Mouse (Mus musculus) induced T-regulatory cell, adult 2 months (primary cell): Measurements from ENCODE around the gene Slc30a7.
A peak's percentile ranks its signal among the peaks of the same experiment; 100 is the strongest.

Experiments used
- DNase-seq: peaks from one replicate; pipeline ENCODE4 v3.0.0-alpha.2; 2012; ENCODE audit warnings: low read depth

The Slc30a7 gene

GRCm38 (mm10) chr3:115946272-115946671 is 60.9 kb downstream of the Slc30a7 start:
- DNase-seq = peak; percentile 12

DNA sequence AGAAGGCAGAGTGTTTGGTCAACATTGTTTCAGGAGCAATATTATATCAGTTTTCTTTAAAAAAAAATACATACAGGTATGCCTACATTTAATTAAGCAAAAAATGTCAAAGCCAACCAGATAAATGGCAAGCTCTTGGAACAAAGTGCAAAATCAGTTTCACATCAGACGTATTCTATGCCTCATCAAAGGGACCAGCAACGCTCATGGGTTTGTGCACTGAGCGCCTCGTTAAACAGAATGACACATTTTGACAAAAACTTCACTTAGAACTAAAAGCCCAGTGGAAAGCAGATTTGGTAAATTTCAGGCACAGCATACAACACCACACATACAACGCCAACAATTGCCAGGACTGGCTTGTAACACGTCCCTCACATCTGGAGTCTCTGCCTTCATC is 62.8 kb downstream of the Slc30a7 start:
- peak; percentile 47 for DNase-seq

- DNase-seq = no peak
Measured at GRCm38 (mm10) chr3:115941464-115941863, 65.7 kb downstream of the Slc30a7 start.

DNA sequence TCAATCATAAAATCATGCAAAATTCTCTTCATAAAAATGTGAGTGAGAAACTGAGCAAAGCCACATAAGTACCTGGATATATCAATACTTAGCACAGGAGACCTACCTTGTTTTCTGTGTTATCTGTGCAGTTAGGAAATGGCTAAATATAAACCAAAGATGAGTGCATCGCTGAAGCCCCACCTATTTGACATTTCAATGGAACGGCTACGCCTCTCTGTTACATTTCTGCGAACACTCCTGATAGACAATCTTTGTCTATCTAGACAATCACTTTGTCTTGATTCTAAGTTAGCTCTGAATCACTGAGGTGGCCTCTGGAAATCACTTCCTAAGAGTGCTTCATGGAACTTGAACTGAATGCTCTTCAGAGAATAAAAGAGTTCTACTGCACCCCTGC is 66.7 kb downstream of the Slc30a7 start:
- peak; percentile 53 for DNase-seq

GRCm38 (mm10) chr3:115937807-115938206 is 69.4 kb downstream of the Slc30a7 start:
- DNase-seq = no peak

- peak; percentile 87 for DNase-seq
Measured at GRCm38 (mm10) chr3:115936734-115937599, 70.2 kb downstream of the Slc30a7 start.

DNA sequence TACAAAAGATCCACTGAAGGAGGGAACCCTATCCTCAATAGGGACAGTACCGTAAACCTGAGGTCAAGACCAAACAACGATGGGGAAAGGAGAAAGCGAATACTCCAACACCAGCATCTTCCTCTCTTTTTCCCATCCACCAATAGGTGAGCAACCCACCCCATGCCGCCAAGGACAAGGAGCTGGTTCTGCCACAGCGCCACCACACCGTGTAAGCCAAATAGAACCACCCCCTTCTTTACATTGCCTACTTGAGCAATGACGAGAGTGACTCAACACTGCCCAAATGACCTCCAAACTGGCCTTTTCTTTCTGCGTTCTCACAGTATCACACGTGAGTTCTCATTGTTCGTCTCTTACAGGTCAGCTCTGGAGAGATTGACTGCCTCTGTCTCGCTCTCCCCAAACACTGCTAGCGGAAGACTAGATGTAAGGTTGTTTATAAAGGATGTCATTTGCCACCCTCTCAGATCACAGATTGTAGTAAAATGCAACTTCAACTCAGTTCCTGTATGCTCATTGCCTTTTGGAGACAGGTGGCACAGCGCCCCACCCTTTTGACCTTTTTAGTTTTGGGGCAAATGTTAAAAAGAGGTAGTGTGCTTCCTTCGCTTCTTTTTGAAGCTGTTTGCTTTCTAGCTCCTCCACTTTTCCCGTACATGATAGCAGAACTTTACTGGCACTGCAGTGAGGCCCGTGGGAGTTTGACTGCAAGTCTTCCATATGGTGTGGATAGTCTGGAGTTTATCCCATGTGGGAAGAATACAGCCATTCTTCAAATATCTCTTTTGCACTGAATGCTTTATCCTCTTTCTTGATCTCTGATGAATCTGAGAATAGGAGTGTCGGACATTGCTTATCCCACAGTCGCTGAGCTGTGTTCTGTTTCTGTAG is 73.7 kb downstream of the Slc30a7 start:
- peak; percentile 73 for DNase-seq

GRCm38 (mm10) chr3:115931701-115932100 is 75.5 kb downstream of the Slc30a7 start:
- DNase-seq = no peak

DNA sequence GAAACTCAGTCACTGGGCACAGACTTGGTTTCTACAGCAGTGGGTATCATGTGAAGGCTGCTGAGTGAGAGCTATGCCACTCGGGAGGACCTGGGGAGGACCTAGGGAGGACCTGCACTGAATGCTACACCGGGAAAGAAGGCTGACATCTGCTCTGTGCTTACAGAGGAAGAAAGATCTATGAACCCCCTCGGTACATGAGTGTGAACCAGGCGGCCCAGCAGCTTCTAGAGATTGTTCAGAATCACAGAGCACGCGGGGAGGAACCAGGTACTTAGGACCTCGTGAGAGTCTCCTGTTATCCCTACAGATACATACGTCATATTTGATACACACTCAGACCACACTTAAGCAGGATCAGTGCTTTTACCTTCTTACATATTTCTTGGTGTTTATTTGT is 80.7 kb downstream of the Slc30a7 start:
- no peak for DNase-seq

DNA sequence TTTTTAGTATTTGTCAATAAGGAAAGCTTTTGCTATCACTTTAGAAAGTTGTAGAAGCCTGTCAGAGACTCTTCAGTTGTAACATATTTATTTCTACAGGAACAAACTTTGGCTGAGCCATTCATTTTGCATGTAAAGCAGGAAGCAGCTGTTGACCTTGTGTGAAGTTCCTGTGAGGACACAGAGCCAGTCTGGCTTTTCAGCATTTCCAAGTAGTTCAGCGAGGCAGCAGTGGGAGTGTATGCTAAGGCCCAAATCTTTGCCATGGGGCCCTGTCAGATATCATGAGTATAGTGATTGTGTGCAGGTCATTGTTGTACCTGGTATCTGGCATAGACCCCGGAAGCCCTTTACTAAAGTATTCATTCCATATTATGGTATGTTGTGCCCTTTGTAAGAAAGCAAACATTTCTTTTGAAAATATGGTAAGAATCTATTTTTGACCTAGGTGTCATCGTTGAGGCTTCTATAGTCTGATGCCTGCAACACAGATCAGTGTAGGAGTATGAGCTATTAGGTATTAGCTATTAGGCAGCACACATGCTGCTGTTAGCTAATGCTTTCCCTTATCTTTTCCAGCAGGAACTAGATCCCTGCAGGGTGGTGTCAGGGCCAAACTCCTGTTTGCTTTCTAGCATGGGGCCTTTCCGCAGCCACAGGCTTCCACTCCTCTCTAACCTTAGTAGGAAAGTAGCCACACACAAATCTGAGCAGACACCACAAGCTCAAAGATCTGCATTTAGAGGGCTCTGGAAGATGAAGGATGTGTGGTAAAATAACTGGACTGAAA is 82.6 kb downstream of the Slc30a7 start:
- no peak for DNase-seq

GRCm38 (mm10) chr3:115907406-115907805 is 99.8 kb downstream of the Slc30a7 start:
- peak; percentile 62 for DNase-seq

DNA sequence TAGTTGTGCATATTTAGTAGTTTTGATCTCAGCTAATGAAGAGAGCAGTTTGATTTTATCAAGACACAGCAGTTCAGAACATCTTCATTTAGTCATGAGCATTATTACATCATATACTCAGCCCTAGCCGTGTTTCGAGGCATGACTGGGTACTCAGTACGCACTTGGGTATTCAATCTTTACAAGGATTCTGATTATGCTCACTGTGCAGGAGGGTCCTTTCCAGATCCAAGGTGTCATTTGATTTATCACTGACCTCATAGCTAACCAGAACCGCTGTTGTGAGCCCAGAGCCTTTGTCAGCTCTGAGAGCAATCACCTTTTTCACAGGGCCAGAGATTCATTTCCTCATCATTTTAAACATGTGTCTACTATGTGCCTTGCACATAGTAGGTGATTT is 101.6 kb downstream of the Slc30a7 start:
- DNase-seq = no peak

GRCm38 (mm10) chr3:115905067-115905466 is 102.1 kb downstream of the Slc30a7 start:
- DNase-seq = no peak

DNA sequence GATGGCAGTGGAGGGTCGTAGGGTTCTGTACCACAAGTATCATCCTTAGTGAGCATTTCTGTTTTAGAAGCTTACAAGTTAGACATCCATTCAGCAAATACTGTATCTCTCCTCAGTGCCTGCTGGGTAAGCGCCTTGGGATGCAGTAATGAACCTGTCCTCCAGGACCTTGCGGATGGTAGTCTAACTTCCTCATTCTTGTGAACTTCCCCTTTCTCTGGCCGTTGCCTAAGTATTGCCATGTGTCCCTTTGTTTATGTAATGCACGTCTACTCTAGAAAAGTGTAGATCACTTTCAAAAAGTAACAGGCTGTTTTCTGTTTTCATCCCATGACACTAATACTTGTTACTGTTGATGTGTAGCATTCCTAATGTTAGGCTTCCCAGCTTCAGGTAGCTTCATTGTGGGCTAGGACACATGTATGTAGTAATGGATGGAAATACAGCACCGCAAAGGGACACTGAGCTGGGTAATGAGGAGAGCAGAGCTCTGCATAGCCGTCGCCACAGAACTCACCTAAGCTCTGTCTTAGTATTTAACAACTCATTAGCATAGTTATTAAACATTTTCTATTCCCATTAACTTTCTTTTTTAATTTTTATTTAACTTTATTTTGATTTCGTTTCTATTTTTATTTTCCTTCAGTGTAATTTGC is 104.8 kb downstream of the Slc30a7 start:
- DNase-seq = no peak

- DNase-seq = no peak
Measured at GRCm38 (mm10) chr3:115898354-115898948, 108.8 kb downstream of the Slc30a7 start.

DNA sequence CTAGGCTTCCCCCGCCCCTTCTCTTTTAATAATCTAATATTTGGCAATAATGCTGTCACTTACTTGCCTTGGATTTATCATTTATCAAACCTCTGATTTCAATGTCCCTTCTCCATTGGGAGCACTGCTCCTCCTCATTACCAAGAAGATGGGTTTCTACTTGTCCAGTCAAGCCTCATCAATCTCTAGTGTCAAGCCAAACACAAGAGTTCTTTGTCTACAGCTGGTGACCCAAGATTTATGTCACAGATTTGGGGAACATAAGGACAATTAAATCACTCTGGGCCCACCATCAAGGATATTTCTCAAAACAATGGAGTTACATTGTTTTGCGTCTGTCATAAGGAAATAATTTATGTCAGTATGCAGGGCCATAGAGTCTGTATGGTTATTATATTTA is 114.0 kb downstream of the Slc30a7 start:
- no peak for DNase-seq

- no peak for DNase-seq
Measured at GRCm38 (mm10) chr3:115892341-115892740, 114.9 kb downstream of the Slc30a7 start.
